Mouse (Mus musculus): Measurements from ENCODE around the gene Frat2.

The Frat2 gene

GRCm38 (mm10) chr19:41818749-41819148 lies 29.2 kb downstream of the Frat2 start:
- no peak for DNase-seq

- no peak for DNase-seq
These were observed 30.6 kb downstream of the Frat2 start for GRCm38 (mm10) chr19:41817325-41817724.

GRCm38 (mm10) chr19:41816915-41817314 lies 31.0 kb downstream of the Frat2 start:
- no peak for DNase-seq

- no peak for DNase-seq
These were observed 31.5 kb downstream of the Frat2 start for GRCm38 (mm10) chr19:41816410-41816809.

- DNase-seq: no peak
These were observed 34.6 kb downstream of the Frat2 start for GRCm38 (mm10) chr19:41813374-41813773.

GRCm38 (mm10) chr19:41812525-41812924 lies 35.4 kb downstream of the Frat2 start:
- no peak for DNase-seq

GRCm38 (mm10) chr19:41810074-41810473 lies 37.9 kb downstream of the Frat2 start:
- DNase-seq: no peak

GRCm38 (mm10) chr19:41808104-41808634 lies 39.8 kb downstream of the Frat2 start:
- DNase-seq: no peak

GRCm38 (mm10) chr19:41807497-41807896 lies 40.4 kb downstream of the Frat2 start:
- no peak for DNase-seq

- DNase-seq: no peak
These were observed 42.1 kb downstream of the Frat2 start for GRCm38 (mm10) chr19:41805831-41806230.

- peak; percentile 74 to 80 for DNase-seq
These were observed 44.6 kb downstream of the Frat2 start for GRCm38 (mm10) chr19:41803322-41803721.

GRCm38 (mm10) chr19:41801742-41802369 lies 46.1 kb downstream of the Frat2 start, which contains the start of gene Arhgap19:
Arhgap19 (minus strand) TSS chr19:41802047.
- peak; percentile 88 to 92 for DNase-seq

GRCm38 (mm10) chr19:41800986-41801741 lies 46.8 kb downstream of the Frat2 start:
- no peak for DNase-seq

GRCm38 (mm10) chr19:41800451-41800850 lies 47.5 kb downstream of the Frat2 start:
- no peak for DNase-seq

- no peak for DNase-seq
These were observed 50.4 kb downstream of the Frat2 start for GRCm38 (mm10) chr19:41797536-41797935.

- DNase-seq: no peak
These were observed 51.1 kb downstream of the Frat2 start for GRCm38 (mm10) chr19:41796789-41797327.

GRCm38 (mm10) chr19:41796148-41796760 lies 51.7 kb downstream of the Frat2 start:
- DNase-seq: no peak
